Mouse (Mus musculus): Measurements from ENCODE around the gene Gpbp1l1. TPM values are rescaled to one million over a fixed set of nuclear protein-coding genes. Genes with fewer than 3 reads are reported as not detected.
A peak's percentile ranks its signal among the peaks of the same experiment; 100 is the strongest.

The Gpbp1l1 gene
- 22.9 and 24.6 TPM in 2 replicates for polyA plus RNA-seq (2015; fragmentation: Nextera tagmentation; extraction: Ambion mirVana)

- H3K9me3 ChIP-seq = no peaks in the 10 kb centered on the region
- H3K27ac ChIP-seq = peak within 1 kb of the TSS; percentile 90
- ATAC-seq = peak; percentile 95
- H3K36me3 ChIP-seq = peaks cover 10% of the 10 kb centered on the region
- peak within 1 kb of the TSS; percentile 73 for H3K9ac ChIP-seq (replicated peaks)
- H3K4me1 ChIP-seq (replicated peaks) = peaks cover 33% of the 10 kb centered on the region
- peak within 1 kb of the TSS; percentile 74 for H3K4me3 ChIP-seq (replicated peaks)
- H3K4me2 ChIP-seq (replicated peaks) = peak within 1 kb of the TSS; percentile 76
- H3K27me3 ChIP-seq = no peaks in the 10 kb centered on the region
- under 1% methylated on average over 78 of the region's 78 CpGs for WGBS
Measured at GRCm38 (mm10) chr4:116557306-116558121, at the start of gene Gpbp1l1. Gpbp1l1 (plus strand) TSS chr4:116557658.

- no peaks in the 10 kb centered on the region for H3K9me3 ChIP-seq
- ATAC-seq = no peak
- H3K27me3 ChIP-seq = no peaks in the 10 kb centered on the region
- no peak overlapping the region for H3K4me3 ChIP-seq (replicated peaks)
- H3K9ac ChIP-seq (replicated peaks) = no peak overlapping the region
- WGBS = 55% methylated on average over 2 of the region's 2 CpGs
- no peak overlapping the region for H3K4me2 ChIP-seq (replicated peaks)
- no peak overlapping the region for H3K27ac ChIP-seq
- H3K36me3 ChIP-seq = peaks cover 18% of the 10 kb centered on the region
- H3K4me1 ChIP-seq (replicated peaks) = no peaks in the 10 kb centered on the region
Measured at GRCm38 (mm10) chr4:116531109-116531508, 26.3 kb upstream of the Gpbp1l1 start.

GRCm38 (mm10) chr4:116536351-116536750 is 21.1 kb upstream of the Gpbp1l1 start:
- H3K4me1 ChIP-seq (replicated peaks) = no peaks in the 10 kb centered on the region
- no peak for ATAC-seq

DNA sequence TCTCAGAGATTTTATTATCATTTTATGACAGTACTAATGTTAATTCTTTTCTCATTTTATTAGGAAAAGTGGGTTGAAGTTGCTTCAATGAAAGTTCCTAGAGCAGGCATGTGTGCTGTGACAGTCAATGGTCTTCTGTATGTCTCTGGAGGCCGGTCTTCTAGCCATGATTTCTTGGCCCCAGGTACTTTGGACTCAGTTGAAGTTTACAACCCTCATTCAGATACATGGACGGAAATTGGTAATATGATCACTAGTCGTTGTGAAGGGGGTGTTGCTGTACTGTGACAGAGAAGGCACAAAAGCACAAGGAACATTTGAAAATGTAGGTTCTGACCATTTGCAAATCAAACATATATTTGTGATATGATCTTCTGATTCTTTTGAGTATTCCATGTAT is 19.7 kb upstream of the Gpbp1l1 start:
- H3K4me1 ChIP-seq (replicated peaks) = no peaks in the 10 kb centered on the region
- no peak overlapping the region for H3K4me3 ChIP-seq (replicated peaks)
- H3K36me3 ChIP-seq = peaks cover 12% of the 10 kb centered on the region
- H3K27me3 ChIP-seq = no peaks in the 10 kb centered on the region
- H3K27ac ChIP-seq = no peak overlapping the region
- no peak overlapping the region for H3K4me2 ChIP-seq (replicated peaks)
- ATAC-seq = no peak
- H3K9ac ChIP-seq (replicated peaks) = no peak overlapping the region
- WGBS = 89% methylated on average over 3 of the region's 3 CpGs
- no peaks in the 10 kb centered on the region for H3K9me3 ChIP-seq

More at GRCm38 (mm10) chr4:116536351-116536750, 21.1 kb upstream of the Gpbp1l1 start:
- no peaks in the 10 kb centered on the region for H3K9me3 ChIP-seq
- no peak overlapping the region for H3K9ac ChIP-seq (replicated peaks)
- no peak overlapping the region for H3K4me2 ChIP-seq (replicated peaks)
- H3K27me3 ChIP-seq = no peaks in the 10 kb centered on the region
- H3K4me3 ChIP-seq (replicated peaks) = no peak overlapping the region
- H3K27ac ChIP-seq = no peak overlapping the region
- peaks cover 15% of the 10 kb centered on the region for H3K36me3 ChIP-seq

- no peak overlapping the region for H3K9ac ChIP-seq (replicated peaks)
- peaks cover 6% of the 10 kb centered on the region; the same call in 1 of the 2 replicates for H3K4me1 ChIP-seq (replicated peaks)
- peaks cover 15% of the 10 kb centered on the region for H3K36me3 ChIP-seq
- no peak overlapping the region for H3K27ac ChIP-seq
- WGBS = 86% methylated on average over 1 of the region's 1 CpGs
- H3K4me3 ChIP-seq (replicated peaks) = no peak overlapping the region
- H3K9me3 ChIP-seq = no peaks in the 10 kb centered on the region
- no peak for ATAC-seq
- H3K27me3 ChIP-seq = no peaks in the 10 kb centered on the region
- H3K4me2 ChIP-seq (replicated peaks) = no peak overlapping the region
Measured at GRCm38 (mm10) chr4:116550432-116550831, 7.0 kb upstream of the Gpbp1l1 start.

DNA sequence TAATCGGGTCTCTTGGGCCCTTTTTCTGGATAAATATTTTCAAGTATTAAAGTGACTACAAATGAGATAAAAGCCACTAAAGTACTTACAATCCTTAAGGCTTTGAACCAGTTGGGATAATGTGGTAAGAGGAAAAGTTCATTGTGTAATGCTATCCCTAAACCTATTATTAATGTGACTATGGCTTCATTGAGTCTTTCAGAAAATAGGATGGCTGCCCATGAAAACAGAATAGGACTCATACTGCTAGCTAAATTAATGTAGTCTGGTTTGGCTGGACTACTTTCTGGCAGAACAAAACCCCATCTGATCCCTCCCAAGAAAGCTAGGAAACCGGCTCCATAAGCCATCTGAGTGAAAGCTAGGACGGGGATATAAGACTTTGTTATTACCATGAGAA is 4.4 kb upstream of the Gpbp1l1 start:
- Histone ChIP-seq H3K27me3 (no peaks in the 10 kb centered on the region), H3K4me3 (replicated peaks) (no peak overlapping the region), H3K9me3 (no peaks in the 10 kb centered on the region), H3K27ac (no peak overlapping the region), H3K4me2 (replicated peaks) (no peak overlapping the region), H3K4me1 (replicated peaks) (peaks cover 13% of the 10 kb centered on the region), H3K9ac (replicated peaks) (no peak overlapping the region), H3K36me3 (peaks cover 15% of the 10 kb centered on the region)
- 82% methylated on average over 3 of the region's 3 CpGs for WGBS
- no peak for ATAC-seq

DNA sequence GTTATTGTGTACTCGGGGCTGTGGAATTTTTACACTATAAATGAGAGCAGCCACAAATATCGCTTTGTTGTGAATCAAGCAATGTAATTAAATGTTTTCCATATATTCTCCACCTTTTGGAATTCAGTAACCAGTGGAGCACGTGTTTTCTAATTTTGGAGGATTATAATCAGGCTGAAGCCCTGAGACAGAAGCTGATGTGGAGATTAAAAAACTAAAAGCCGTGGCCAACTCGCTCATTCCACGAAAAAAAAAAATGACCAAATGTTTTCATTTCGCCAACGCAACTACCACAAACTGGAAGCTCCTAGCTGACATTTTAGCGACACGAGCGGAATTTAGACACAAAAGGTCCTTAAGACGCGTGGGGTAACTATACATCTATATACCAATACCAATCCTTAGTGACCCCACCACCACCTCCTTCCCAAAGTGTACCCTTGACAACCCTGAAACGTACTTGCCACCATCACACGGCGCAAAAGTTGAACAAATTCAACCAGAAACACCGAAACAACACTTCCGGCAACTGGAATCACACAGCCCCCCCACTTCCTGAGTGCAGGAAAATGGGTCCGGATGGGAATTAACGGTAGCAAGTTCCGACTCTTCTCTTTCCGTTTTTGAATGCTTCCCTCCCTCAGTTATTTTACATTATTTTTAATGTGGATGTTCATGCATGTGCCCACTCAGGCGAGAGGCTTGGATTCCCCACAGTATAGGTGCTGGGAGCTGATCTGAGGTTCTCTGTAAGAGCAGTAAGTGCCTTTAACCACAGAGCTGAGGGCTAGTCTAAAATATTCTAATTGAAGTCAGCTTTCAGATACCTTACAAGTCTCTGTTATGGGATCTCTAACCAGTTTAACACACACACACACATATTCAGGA is 1.8 kb upstream of the Gpbp1l1 start, which contains the start of gene Tmem69:
Gene Tmem69 (minus strand): TSS at position 524 of the 888 bp plus-strand sequence.
- no peak for ATAC-seq
- WGBS = 3% methylated on average over 23 of the region's 23 CpGs

DNA sequence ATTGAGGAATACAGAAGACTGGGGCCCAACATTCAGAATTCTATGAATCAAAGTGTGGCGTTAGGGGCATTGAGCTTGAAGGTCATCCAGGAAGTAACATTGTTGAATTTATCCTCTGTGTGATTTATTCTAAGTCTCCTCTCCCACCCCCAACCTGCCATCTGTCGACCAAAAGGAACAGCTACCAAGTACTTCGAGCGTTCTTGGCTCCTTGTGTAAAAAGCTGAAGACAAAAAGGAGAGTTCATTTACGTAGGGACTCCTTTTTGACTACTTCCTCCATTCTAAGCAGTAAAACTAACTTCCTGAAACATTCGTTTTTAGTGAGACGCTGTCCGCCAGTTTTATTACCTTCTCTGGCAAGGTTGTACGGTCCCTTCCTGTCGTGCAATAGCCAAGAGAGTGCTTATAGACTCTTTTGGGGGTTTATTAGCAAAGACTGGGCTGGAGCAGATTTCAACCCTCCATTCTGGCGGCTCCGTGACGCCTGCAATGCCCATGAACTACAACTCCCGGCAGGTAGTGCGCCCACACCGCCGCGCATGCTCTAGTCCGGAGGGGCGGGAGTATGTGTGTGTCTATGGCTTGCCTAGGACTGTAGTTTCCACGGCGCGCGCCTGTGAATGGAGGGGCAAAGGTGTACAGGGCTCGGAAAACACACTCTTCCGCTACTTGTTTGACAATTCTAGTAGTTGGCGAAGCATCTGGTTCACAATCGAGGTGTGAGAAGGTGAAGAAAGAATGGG is 725 bp upstream of the Gpbp1l1 start:
- Histone ChIP-seq H3K27me3 (no peaks in the 10 kb centered on the region), H3K9me3 (no peaks in the 10 kb centered on the region), H3K9ac (replicated peaks) (peak overlapping the region; percentile 73), H3K4me3 (replicated peaks) (peak overlapping the region; percentile 74), H3K4me2 (replicated peaks) (peak overlapping the region; percentile 76), H3K4me1 (replicated peaks) (peaks cover 33% of the 10 kb centered on the region), H3K36me3 (peaks cover 15% of the 10 kb centered on the region), H3K27ac (peak overlapping the region; percentile 90)
- ATAC-seq = peak; percentile 98
- under 1% methylated on average over 28 of the region's 28 CpGs for WGBS

More for the DNA sequence above, 1.8 kb upstream of the Gpbp1l1 start, which contains the start of gene Tmem69:
- H3K36me3 ChIP-seq = peaks cover 15% of the 10 kb centered on the region
- no peaks in the 10 kb centered on the region for H3K9me3 ChIP-seq
- H3K27ac ChIP-seq = peak within 1 kb of the TSS; percentile 90
- H3K4me1 ChIP-seq (replicated peaks) = peaks cover 33% of the 10 kb centered on the region
- no peaks in the 10 kb centered on the region for H3K27me3 ChIP-seq
- peak within 1 kb of the TSS; percentile 76 for H3K4me2 ChIP-seq (replicated peaks)
- H3K4me3 ChIP-seq (replicated peaks) = peak within 1 kb of the TSS; percentile 74
- H3K9ac ChIP-seq (replicated peaks) = peak within 1 kb of the TSS; percentile 64

DNA sequence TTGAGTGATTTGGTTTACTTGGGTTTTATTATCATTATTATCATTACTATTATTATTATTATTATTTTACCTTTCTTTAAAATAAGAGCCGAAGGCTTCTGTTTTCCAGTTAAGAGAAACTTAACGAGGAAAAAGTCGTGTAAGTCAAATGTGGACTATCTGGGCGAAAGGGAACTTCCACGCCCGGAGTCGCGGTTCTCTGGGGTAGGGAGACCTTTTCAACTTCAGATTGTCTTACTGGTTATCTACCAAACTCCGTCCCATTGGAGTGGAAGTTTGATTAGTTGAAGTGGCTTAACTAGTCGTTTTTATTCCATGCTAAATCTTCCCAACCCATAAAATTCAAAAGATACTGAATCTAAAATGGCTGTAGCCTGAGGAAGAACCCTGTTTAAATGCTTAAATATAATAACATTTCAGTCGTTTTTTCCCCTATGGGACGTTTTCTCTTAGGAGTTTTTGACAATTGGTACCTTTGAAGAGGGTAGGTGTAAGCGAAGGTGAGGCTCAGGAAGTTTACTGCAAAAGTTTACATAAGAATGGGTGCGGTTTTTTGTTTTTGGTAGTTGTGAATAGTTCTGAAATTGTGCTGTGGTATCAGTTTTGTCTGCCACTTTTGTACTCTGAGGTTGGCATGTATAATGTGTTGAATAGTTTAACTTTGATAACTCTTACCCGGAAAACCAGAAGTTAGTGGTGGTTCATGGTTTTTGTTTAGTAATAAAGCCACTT is 859 bp downstream of the Gpbp1l1 start:
- peaks cover 33% of the 10 kb centered on the region for H3K4me1 ChIP-seq (replicated peaks)
- WGBS = 6% methylated on average over 15 of the region's 15 CpGs
- ATAC-seq = no peak
- H3K4me2 ChIP-seq (replicated peaks) = peak overlapping the region; percentile 76
- H3K27me3 ChIP-seq = no peaks in the 10 kb centered on the region
- H3K9ac ChIP-seq (replicated peaks) = peak overlapping the region; percentile 73
- H3K36me3 ChIP-seq = peaks cover 7% of the 10 kb centered on the region
- H3K27ac ChIP-seq = no peak overlapping the region
- H3K9me3 ChIP-seq = no peaks in the 10 kb centered on the region
- peak overlapping the region; percentile 74 for H3K4me3 ChIP-seq (replicated peaks)

DNA sequence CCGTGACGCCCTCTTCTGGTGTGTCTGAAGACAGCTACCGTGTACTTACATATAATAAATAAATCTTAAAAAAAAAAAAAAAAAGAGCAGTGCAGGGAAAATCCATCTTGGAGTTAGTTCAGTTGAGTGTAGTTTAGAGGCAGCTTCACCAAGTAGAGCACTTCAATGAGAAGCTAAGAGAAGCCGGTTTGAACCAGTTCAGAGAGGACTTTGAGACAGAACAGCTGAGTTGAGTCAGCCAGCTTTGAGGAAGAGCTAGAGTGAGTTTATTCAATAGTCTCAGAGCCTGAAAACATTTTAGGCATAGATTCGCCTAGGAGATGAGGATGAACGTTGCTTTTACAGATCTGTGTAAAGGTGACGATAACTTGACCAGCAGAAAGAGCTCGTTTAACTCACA is 38.3 kb downstream of the Gpbp1l1 start:
- H3K36me3 ChIP-seq = peaks cover 47% of the 10 kb centered on the region
- H3K4me2 ChIP-seq (replicated peaks) = no peak overlapping the region
- 82% methylated on average over 8 of the region's 8 CpGs for WGBS

GRCm38 (mm10) chr4:116596379-116596778 is 38.9 kb downstream of the Gpbp1l1 start, which contains the start of gene Ccdc17:
Ccdc17 (plus strand) TSS chr4:116596654.
- H3K4me2 ChIP-seq (replicated peaks) = peak within 1 kb of the TSS; percentile 81
- peak within 1 kb of the TSS; percentile 66 for H3K4me3 ChIP-seq (replicated peaks)
- no peaks in the 10 kb centered on the region for H3K27me3 ChIP-seq
- no peak for ATAC-seq
- H3K9me3 ChIP-seq = no peaks in the 10 kb centered on the region
- peak within 1 kb of the TSS; percentile 83 for H3K9ac ChIP-seq (replicated peaks)
- peak within 1 kb of the TSS; percentile 72 for H3K27ac ChIP-seq
- 18% methylated on average over 5 of the region's 5 CpGs for WGBS
- H3K4me1 ChIP-seq (replicated peaks) = peaks cover 20% of the 10 kb centered on the region
- peaks cover 46% of the 10 kb centered on the region for H3K36me3 ChIP-seq

More for the DNA sequence above, 38.3 kb downstream of the Gpbp1l1 start:
- no peak for ATAC-seq
- Histone ChIP-seq H3K4me1 (replicated peaks) (peaks cover 20% of the 10 kb centered on the region), H3K27ac (no peak overlapping the region), H3K27me3 (no peaks in the 10 kb centered on the region), H3K4me3 (replicated peaks) (no peak overlapping the region), H3K9ac (replicated peaks) (no peak overlapping the region), H3K9me3 (no peaks in the 10 kb centered on the region)
